Mouse (Mus musculus): ENCODE data around the gene Nectin1.
A peak's percentile ranks its signal among the peaks of the same experiment; 100 is the strongest.

Nectin1 gene

DNA sequence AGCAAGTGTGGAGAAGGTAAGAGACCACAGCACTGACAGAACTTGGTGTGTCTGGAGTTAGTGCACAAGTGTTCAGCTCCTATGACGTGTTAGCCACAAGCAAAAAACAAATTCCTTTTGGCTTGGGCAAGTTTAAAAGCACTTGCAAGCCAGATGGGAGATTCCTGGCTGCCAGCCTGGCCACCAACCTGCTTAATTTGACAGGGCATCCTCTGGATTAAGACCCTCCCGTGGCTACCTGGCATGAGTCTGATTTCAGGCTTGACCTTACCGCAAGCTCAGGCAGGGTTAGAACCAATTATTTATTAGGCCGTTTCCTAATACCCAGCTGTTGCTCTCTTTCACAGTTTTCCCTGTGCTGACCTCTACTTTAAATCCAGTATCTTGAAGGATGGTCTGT is 1.7 kb upstream of the Nectin1 start:
- no peak for DNase-seq

DNA sequence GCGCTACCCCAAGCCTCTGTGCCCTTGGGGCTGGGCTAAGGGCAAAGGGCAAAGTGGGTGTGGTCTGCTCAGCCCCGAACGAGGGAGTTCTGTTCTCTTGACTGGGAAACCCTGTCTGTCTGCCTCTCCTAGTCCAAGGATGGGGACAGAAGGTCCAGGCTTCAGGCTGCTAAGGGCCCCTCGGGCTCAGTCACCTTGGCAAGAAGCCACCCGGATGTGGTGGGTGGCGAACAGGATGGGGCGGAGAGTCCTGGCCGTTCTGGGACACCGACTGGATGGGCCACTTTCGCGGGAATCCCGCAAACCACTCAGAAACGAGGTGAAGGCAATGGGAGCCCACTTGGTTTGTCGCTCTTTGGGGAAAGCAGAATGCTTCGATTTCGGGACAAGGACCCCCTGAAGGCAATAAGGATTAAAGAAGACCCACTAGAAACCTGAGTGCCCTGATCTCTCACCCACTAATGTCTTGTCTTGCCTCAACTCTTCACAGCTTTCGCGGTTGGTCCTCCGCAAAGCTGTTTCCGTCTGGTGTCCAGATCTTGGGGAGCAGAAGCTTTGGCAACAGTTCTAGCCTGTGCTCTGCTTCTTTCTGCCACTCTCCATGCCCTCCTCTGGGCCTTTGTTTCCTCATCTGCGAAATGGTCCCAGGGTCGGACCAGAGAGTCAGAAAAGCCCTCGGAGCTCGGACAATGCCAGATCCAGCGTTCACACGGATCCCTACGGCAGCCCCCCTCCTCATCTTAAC is 710 bp upstream of the Nectin1 start:
- DNase-seq, result peak; percentile 74

DNA sequence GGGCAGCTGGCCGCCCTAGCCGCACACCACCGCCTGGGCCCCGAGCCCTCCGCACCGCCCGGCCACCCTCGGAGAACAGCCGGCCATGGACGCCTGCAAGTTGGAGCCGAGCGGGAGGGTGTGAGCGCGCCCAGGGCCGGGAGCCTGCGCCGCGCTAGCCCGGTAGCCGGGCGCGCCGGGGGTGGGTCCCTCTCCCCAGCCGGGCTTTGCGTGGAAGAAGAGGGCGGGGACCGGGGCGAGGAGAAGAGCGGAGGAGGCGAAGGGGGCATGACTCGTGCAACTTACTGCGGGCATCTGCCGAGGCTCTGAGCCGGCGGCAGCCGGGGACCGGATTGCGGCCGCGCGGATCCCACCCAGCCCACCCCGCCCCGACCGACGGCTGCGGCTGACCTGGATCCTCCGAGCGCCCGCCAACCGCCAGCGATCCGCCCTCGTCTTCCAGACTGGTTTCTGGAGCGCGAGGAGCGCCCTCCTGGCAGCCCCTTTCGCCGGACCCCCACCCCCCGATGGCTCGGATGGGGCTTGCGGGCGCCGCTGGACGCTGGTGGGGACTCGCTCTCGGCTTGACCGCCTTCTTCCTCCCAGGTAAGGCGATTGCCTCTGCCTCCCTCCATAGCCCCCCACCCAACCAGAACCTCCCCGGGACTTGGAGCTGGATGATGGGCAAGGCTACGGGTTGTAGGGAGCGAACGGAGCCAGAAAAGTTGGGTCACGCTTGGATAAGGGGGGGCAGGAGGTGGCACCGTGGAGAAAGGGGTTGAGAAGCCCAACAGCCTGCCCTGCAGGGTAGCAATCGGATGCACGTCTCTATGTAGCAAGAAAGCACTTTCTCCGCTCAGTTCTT is 576 bp downstream of the Nectin1 start:
- peak; percentile 78 for DNase-seq

DNA sequence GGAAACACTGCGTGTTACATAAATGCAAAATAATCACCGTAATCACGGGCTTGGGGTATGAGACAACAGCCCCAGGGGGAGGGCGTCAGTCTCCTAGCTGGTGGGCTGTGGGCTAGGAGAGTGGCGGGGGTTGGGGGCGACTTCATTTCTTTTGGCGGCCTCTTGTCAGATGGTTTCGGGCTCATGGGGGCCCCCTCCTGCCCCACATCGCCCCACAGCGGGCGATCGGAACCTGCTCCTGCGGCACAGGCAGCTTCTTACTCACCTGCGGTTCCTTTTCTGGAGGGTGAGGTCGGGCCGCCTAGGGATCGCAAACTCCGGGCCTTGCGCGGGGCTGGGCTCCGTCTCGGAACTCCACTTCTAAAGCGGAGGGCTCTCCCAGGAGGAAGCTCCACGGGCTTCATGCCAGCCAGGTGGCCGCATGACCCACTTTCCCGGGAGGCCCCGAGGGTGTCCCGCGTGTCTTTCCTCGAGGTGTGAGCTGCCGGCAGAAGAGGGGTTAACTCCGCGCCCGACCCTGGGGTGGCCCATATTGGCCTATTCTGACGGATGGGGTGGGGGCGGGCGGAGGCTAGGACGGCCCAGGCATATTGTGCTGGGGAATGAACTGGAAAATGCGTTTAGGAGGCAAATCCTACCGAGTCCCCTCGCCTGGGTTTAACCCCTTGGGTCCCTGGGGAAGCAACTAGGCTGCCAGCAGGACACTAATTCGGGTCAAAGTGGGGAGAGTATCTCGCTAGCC is 1.4 kb downstream of the Nectin1 start:
- DNase-seq, result peak; percentile 92

DNA sequence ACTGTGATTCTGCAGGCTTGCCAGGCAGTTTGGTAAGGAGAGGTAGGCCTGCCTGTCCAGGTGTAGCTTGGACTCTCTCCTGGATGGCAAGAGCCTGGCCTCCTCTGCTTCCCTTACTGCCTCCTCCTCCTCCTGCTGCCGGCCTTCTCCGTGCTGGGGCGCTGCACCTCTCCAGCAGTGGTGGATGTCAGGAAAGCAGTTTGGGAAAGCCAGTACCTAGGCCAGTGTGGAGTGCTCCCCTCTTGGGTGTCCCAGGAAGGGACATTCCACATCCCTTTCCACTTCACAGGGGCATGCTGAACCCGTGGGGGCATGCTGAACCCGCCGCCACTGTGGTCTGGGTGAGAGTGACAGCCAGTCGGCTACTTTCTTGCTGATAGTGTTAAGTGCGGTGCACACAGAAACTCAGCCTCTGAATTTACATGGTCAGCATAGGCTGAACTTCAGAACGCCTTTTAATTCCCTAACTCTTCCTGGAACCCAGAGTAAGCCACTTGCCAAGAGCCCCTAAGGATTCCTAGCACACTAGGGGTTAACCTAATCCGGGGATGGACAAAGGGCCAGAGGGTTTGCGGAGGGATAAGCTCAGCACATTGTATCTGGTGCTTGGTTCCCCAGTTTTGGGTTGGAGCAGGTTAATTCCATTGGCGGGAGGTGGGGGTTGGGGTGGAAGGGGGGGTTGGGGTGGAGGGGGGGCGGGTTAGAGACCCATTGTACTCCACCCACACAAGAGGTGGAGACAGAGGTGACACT is 2.3 kb downstream of the Nectin1 start:
- DNase-seq, result peak; percentile 77

DNA sequence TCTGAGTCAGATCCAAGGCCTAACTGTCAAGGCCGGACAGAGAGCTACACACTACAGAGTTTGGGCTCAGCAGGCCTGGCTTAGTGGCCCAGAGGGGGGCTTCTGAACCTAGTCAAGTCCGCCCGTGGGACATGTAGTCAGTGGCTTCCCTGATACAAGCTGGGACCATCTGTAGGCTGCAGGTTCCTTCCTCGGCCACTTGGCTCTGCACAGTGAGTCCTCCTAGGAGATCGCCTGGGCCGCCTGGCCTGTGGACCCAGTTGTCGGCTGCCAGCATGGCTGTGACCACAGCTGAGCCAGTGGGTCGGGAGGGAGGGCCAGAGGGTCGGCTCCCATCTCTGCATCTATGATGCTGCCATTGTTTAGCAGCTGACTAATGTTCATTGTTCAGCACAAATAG is 3.9 kb downstream of the Nectin1 start:
- peak; percentile 58 for DNase-seq

DNA sequence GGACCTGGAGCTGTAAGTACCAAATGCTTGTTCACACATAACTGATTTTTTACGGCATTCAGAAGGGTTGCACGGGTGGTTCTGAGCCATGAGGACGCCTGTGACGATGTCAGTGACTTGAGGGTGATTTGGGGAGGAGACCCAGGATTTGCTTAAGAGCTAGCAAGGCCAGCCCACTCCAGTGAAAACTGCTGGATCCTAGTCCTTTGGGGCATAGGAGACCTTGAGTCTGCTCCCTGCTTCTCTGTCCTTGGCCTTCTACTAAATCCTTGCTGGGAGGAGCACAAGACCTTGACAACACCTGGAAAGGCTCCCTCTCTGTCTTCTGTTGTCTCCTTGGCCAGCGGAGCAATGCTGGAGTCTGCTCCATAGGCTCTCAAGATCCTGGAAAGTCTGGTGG is 4.7 kb downstream of the Nectin1 start:
- DNase-seq, result no peak

DNA sequence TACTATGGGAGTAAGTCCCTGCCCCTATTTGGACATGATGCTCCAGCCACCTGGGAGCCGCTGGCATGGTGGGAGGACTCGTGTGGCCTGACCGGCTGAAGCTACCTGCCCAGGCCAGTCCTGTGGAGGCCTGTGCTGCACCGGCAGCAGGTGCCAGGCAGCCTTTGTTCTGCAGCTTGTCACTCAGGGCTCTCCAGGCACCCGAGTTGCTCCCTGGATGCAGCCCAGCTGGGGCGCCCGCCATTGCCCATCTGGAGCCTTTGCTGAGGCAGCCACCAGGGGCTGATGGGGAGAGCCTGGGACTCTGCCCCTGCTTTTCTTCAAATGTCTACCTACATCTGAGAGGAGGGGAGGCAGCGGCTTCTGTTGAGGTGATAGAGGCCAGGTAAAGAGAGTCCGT is 6.3 kb downstream of the Nectin1 start:
- no peak for DNase-seq

DNA sequence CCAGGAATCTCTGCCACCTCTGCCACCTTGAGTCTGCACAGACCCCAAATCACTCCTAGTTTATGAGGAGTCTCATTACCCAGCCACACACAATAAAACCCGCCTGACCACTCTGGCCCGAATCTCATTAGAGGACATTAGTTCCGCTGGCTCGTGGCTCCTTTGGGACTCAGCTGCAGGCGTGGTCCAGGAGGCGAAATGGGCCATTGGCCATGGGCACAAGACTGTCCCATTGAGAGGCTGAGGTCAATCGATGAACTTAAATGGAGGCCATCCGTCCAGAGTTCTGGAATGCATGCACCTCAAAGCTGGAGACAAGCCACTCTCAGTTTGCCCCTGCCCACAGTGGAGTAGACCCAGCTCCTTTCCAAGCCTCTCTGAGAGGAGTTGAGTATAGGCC is 7.3 kb downstream of the Nectin1 start:
- no peak for DNase-seq

DNA sequence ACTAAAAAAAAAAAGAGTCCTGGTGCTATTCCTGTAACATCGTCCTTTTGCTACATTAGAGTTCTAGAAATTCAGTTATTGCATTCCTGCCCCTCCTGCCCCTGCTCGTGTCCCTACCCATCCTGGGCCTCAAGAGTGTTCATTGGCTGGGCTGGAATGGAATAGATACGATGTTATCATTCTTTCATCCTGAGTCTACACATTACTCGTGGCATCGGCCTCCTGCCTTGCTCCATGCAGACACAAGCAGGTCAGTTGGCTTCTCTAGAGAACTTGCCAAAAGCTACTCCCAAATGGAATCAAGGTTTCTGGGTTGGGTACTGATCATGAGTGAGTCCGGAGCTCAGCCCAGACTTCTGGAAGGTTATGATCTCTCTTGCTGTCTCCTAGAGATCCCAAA is 9.7 kb downstream of the Nectin1 start:
- no peak for DNase-seq

DNA sequence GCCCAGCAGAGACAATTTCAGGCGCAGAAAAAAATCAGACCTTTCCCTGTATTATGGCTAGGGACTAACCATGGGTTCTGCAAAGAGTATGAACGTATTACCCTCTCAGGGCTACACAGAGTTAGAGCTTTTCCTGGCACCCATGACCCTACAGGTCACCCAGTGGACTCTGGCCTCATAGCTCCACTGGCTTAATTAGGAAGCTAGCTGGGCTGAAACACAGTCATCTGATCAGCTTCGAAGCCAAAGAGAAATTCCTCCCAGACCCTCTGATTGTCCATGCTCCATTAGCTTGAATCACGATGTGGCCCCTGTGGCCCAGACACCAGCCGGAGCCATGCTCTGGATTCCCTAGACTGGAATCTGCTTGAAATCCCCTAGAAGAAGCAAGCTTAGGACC is 10.3 kb downstream of the Nectin1 start:
- DNase-seq, result no peak

DNA sequence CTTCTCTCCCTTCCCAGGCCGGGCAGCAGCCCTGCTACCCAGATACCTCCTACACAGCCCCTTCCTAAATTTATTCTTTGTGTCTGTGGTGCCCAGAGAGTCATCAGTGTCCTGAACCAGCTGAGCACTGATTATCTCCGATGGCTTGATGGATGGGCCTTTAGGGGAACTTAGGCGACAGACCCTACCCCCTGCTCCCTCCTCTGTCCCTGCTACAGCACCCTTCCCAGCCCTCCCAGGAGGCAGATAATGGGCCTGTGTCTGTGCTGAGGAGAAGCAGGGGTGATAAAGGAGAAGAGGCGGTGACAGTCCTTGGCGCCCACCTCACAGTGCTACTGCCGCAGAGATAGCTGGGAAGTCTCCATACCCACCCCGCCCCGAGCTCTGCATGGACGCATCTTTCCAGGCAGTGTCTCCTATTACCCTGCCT is 11.0 kb downstream of the Nectin1 start:
- no peak for DNase-seq

DNA sequence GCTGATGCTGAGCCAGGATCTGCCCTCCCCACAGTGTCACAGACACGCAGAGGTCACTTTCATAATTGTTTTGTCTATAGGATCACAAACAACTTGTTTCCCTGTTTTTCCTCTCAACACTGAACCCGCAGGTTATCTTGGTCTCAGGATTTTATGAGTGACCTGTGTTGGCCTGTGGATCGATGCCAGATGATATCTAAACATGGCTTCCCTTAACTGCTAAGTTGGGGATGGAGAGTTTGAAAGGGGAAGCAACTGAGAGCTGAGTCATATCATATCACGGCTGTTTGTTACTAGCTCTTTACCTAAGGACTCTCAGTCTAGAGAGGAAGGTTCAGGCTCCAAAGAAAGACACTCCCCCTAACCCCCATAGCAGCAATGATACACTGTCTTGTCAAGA is 11.7 kb downstream of the Nectin1 start:
- no peak for DNase-seq

DNA sequence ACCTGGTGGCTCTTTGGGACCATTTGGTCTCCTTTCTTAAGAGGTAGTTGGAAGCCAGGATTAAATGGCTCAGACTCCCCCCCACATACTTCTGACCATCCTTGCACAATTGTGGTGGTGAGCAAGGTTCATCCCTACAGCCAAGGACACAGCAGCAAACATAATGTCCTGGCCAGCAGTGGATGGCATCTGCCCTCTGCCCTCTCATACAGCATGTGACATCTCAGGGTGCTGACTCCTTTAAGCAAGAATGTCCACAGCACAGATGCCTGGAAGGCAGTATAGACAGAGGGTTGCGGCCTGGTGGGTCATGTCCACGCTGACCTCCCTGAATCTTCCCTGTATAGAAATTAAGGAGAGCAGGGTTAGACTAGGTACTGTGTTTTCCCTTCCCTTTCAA is 12.1 kb downstream of the Nectin1 start:
- DNase-seq, result no peak

DNA sequence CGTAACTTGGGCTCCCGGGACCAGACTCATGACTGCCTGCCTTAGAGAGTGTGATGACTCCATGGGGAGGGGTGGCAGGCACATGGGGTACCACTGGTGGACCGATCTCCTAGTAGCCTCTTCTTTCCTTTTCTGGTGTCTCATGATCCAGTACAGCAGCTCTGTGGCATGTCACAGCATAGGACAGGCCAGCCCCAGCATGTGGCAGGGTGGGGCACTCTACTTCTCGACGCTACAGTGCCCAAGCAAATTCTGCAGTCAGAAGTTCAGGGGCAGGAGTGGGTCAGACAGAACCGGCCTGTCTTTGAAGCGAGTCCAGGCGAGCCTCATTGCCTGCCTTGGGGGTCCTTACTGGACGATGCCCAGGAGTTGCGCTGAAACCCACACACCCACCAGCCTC is 13.4 kb downstream of the Nectin1 start:
- no peak for DNase-seq

DNA sequence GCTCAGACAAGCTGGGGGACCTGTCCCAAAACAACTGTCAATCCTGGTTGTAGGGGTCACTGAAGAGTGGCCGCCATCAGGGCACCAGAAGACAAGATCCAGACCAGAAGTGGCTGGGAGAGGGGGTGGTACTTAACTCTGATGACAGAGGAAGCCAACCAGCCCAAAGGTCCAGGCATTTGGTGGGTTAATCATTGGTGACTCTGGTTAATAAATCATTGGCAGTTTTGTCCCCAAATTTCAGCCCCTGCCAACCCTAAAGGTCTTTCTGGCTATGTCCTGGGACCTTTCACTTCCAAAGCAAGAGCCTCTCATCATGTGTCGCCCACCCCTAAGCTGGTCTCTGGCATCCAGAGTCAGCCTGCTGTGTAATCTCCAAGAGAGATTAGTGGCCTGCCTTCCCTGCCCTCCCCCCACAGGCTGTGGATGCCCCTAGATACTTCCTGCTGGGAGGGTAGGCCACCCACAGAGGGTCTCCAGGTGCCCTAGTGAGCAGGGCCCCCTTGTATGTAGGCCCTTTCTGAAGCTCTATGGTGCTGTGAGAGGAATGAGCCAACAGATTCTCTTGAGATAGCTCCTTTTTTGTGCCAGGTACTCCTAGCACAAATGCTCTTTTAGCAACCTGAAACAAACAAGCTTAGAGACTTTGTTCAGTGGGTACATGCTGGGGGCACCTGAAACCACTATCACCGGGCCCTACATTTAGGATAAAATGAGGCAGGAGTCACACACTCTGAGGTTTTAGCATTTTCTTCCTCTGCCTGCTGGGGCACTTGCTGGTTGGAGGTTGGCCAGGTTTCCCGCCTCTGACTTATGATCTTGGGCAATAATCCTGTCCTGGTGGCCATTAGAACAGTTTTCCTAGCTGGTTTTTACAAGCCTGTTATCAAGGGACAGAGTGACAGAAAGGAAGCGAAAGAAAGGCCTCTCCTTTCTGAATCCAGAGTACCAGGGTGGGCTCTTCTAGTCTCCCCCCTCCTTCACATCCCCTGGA is 14.5 kb downstream of the Nectin1 start:
- DNase-seq, result peak; percentile 58

DNA sequence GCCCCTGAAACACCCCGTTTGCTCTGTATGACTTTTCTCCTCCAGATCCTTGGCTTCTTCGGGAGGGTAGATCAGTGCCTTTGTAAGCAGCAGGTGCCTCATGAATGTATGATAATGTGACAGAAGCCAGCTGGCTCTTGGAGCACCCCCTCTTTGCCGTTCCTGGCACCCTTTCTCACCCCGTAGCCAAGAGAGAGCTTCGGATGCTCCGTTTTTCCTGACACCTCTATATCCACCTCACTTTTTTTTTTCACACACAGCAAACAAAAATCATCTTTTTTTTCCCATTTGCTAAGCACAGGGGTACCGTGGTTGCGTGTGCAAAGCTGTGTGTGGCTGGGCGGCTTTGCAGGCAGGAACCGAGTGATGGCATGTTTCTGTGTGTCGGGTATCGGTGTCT is 16.3 kb downstream of the Nectin1 start:
- no peak for DNase-seq

DNA sequence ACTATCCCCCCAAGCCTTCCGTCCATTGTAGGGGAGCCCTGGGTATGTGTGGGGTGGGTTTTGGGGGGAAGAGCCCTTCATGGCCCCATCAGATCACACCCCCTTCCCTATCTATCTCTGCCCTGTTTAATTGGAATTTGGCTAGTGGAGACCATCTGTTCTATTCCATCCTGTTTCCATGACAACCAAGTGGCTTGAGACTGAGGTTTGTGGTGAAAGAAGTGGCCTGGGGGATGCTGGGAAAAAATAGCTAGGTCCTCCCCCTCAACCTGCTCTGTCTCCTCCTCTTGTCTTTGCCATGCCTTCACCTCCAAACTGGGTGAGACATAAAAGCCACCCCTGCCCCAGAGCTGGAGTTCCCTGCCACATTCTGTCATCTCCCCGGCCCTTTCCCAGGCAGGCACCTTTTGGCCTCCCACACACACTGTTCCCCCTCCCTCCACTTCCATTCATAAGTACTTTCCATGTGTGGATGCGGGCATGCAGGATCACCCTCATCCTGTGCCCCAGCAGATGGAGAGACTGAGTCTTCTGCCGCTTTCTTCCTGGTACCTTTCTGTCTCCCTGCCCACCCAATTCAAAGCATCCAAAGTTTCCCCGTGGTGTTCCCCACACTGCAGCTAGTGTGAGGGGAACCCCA is 17.5 kb downstream of the Nectin1 start:
- DNase-seq, result peak; percentile 82

DNA sequence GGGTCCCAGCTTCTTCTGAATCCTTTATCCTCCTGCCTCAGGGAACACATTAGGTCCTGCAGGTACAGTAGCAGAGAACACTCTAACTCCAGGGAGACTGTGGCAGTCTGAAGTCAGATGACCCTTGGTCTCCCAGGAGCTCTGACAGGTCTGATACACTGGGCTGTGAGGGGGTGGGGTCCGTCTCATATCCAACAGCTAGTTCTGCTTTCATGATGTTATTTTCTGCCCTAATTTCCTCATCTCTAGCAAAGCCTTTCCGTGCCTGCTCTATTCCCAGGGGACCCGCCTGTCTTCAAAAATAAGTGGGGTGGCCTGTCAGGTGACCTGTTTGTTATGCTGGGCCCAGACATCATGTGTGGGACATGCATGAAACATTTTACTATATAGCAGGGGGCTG is 18.2 kb downstream of the Nectin1 start:
- DNase-seq, result no peak

DNA sequence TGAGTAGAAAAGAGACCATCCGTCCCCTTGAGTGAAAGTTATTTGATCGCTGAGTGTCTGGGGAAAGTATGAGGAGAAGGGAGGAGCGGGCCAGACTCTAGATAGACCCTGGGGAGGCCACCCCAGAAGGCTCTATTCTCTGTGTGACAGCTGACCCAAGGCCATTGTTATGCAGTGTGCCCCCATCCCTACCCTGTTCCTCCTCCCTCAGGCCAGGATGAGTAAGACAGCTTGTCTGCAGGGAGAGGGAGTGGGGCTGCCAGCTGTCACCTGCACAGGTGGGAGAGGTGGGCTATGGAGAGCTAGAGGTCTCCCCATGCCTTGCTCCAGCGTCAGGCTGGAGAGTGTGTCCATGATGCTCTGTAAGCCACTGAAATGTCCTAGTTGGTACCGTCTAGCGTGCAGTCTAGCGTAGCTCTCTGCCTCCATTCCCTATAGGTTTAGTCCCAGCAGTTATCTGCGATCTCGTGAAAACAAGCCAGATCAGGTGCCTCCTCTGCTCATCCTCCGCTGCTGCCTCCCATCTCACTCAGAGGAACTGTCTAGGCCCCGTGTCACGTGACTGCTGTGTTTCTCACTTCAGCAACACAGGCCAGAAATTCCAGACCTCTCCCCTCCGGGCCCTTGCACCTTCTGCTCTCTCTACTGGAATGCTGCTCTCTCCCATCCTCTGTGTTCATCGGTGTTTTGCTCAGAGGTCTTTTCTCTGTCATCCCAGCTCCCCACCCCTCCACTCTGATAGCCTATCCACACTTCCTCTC is 21.8 kb downstream of the Nectin1 start:
- DNase-seq, result peak; percentile 40

Measured in retina, postnatal 1 day (tissue).